Mouse (Mus musculus): ENCODE results near the gene Upk1a. TPM values are rescaled to one million over a fixed set of nuclear protein-coding genes. Genes with fewer than 3 reads are reported as not detected.

The Upk1a gene
- total RNA-seq, 2 experiments from 2014 or later: not detected

GRCm38 (mm10) chr7:30604424-30604823 lies 8.2 kb downstream of the Upk1a start:
- no peak for DNase-seq (ENCODE audit: low spot score)

- DNase-seq (ENCODE audit: low spot score): no peak
Measured at GRCm38 (mm10) chr7:30602583-30602982, 10.1 kb downstream of the Upk1a start.

GRCm38 (mm10) chr7:30600651-30601050 lies 12.0 kb downstream of the Upk1a start:
- DNase-seq (ENCODE audit: low spot score): no peak

- peak; percentile 79 for DNase-seq (ENCODE audit: low spot score)
Measured at GRCm38 (mm10) chr7:30599933-30600353, 12.7 kb downstream of the Upk1a start.

- no peak for DNase-seq (ENCODE audit: low spot score)
Measured at GRCm38 (mm10) chr7:30598786-30599185, 13.9 kb downstream of the Upk1a start, which contains the start of gene Zbtb32. Gene Zbtb32, minus strand, starts transcription at chr7:30598909.

- DNase-seq (ENCODE audit: low spot score): no peak
Measured at GRCm38 (mm10) chr7:30596811-30597210, 15.8 kb downstream of the Upk1a start.

GRCm38 (mm10) chr7:30596093-30596492 lies 16.6 kb downstream of the Upk1a start:
- DNase-seq (ENCODE audit: low spot score): no peak

GRCm38 (mm10) chr7:30594510-30595024 lies 18.1 kb downstream of the Upk1a start:
- no peak for DNase-seq (ENCODE audit: low spot score)

GRCm38 (mm10) chr7:30593579-30594509 lies 18.8 kb downstream of the Upk1a start:
- DNase-seq (ENCODE audit: low spot score): no peak

- no peak for DNase-seq (ENCODE audit: low spot score)
Measured at GRCm38 (mm10) chr7:30592772-30593423, 19.7 kb downstream of the Upk1a start.

- DNase-seq (ENCODE audit: low spot score): no peak
Measured at GRCm38 (mm10) chr7:30591605-30591951, 21.1 kb downstream of the Upk1a start.

GRCm38 (mm10) chr7:30590927-30591604 lies 21.6 kb downstream of the Upk1a start:
- DNase-seq (ENCODE audit: low spot score): no peak

- peak; percentile 85 for DNase-seq (ENCODE audit: low spot score)
Measured at GRCm38 (mm10) chr7:30589435-30590301, 23.0 kb downstream of the Upk1a start.

- DNase-seq (ENCODE audit: low spot score): peak; percentile 97
Measured at GRCm38 (mm10) chr7:30588676-30589434, 23.8 kb downstream of the Upk1a start, which contains the start of gene Kmt2b. Gene Kmt2b, minus strand, starts transcription at chr7:30588726.

- peak; percentile 40 for DNase-seq (ENCODE audit: low spot score)
Measured at GRCm38 (mm10) chr7:30587842-30588667, 24.6 kb downstream of the Upk1a start.

- DNase-seq (ENCODE audit: low spot score): no peak
Measured at GRCm38 (mm10) chr7:30586455-30587020, 26.1 kb downstream of the Upk1a start.

- DNase-seq (ENCODE audit: low spot score): no peak
Measured at GRCm38 (mm10) chr7:30585170-30585569, 27.5 kb downstream of the Upk1a start.

- no peak for DNase-seq (ENCODE audit: low spot score)
Measured at GRCm38 (mm10) chr7:30584339-30584738, 28.3 kb downstream of the Upk1a start.

- no peak for DNase-seq (ENCODE audit: low spot score)
Measured at GRCm38 (mm10) chr7:30581547-30581946, 31.1 kb downstream of the Upk1a start.
